Mouse (Mus musculus) limb, embryonic 10.5 days (tissue): ENCODE results near the gene Zfp712. TPM values are rescaled to one million over a fixed set of nuclear protein-coding genes. Genes with fewer than 3 reads are reported as not detected.

ENCODE experiments used
- DNase-seq: peaks from one replicate; pipeline ENCODE4 v3.0.0-alpha.2; 2017; ENCODE audit warnings: low spot score
- H3K27ac ChIP-seq: fragments of 300-500 bp; sonication (generic); 2 replicates; pipeline ENCODE4 v1.5.1; 2016; ENCODE audit warnings: mild to moderate bottlenecking
- H3K27me3 ChIP-seq: fragments of 300-500 bp; sonication (generic); 2 replicates; pipeline ENCODE4 v1.6.1; 2016; ENCODE audit warnings: low read depth, mild to moderate bottlenecking; ENCODE audit not compliant: poor library complexity, severe bottlenecking
- H3K36me3 ChIP-seq: fragments of 300-500 bp; sonication (generic); 2 replicates; pipeline ENCODE4 v1.6.1; 2016; ENCODE audit warnings: mild to moderate bottlenecking, moderate library complexity
- H3K4me1 ChIP-seq: fragments of 300-500 bp; sonication (generic); 2 replicates; pipeline ENCODE4 v1.6.1; 2016
- H3K4me3 ChIP-seq: fragments of 300-500 bp; sonication (generic); 2 replicates; pipeline ENCODE4 v1.5.1; 2016; ENCODE audit warnings: mild to moderate bottlenecking, moderate library complexity
- H3K9me3 ChIP-seq: fragments of 300-500 bp; sonication (generic); replicated peaks from 2 replicates; pipeline ENCODE4 v1.6.1; 2016; ENCODE audit warnings: mild to moderate bottlenecking
- WGBS: fragments of 180-500 bp; shearing (Covaris S2); methylation state at CpG from one replicate; pipeline ENCODE4 v1.1.7; 2016; 5-methylcytosine and 5-hydroxymethylcytosine counted together
- polyA plus RNA-seq: library from polyadenylated mRNA; unstranded; fragments of >200 nt; fragmentation: Nextera tagmentation; extraction: Ambion mirVana; gene quantifications from 2 replicates; pipeline ENCODE4 v1.2.1, GENCODE M21; 2016

The Zfp712 gene
- polyA plus RNA-seq, 1 experiment from 2014 or later, result 4.3 TPM

- Histone ChIP-seq H3K4me3 (peak overlapping the region; percentile 77), H3K27me3 (no peaks in the 10 kb centered on the region), H3K4me1 (peaks cover 4% of the 10 kb centered on the region; the same call in 1 of the 2 replicates), H3K27ac (peak overlapping the region; percentile 88), H3K36me3 (no peaks in the 10 kb centered on the region), H3K9me3 (no peaks in the 10 kb centered on the region)
- DNase-seq, result no peak
- WGBS, result 6% methylated on average over 12 of the region's 12 CpGs
Observed at GRCm38 (mm10) chr13:67060161-67060785, 697 bp downstream of the Zfp712 start.

Other genes starting within 250 kb of the Zfp712 start
- gene Gm10767, start 156.3 kb downstream of the Zfp712 start, polyA plus RNA-seq, result 1.1 and 1.5 TPM in 2 replicates
- 4.9 and 6.8 TPM in 2 replicates for gene Zfp708, start 36.8 kb upstream of the Zfp712 start, polyA plus RNA-seq
- gene Gm28557, start 47.4 kb upstream of the Zfp712 start, polyA plus RNA-seq, result 1.8 and 2.9 TPM in 2 replicates
- 0.19 and 0.31 TPM in 2 replicates for gene Rslcan18, start 55.1 kb upstream of the Zfp712 start, polyA plus RNA-seq
- gene Zfp759, start 60.5 kb upstream of the Zfp712 start, polyA plus RNA-seq, result 1.5 and 1.9 TPM in 2 replicates
- gene Rsl1, start 112.0 kb upstream of the Zfp712 start, polyA plus RNA-seq, result 6.2 and 6.5 TPM in 2 replicates
- gene Zfp455, start 133.3 kb upstream of the Zfp712 start, polyA plus RNA-seq, result 1.5 and 1.9 TPM in 2 replicates
- gene Zfp458, start 217.3 kb upstream of the Zfp712 start, polyA plus RNA-seq, result 0.74 and 1.5 TPM in 2 replicates
- gene Zfp457, start 245.3 kb upstream of the Zfp712 start, polyA plus RNA-seq, result 0.24 and 0.50 TPM in 2 replicates